Mouse (Mus musculus) adrenal gland, adult 8-10 months (tissue): ENCODE measurements around the gene Ift172. TPM values are rescaled to one million over a fixed set of nuclear protein-coding genes. Genes with fewer than 3 reads are reported as not detected.
"Not testable (repeated sequence)": the region's sequence is repeated elsewhere in the genome, so short reads cannot be mapped to it uniquely, and the experiment has no call there.

Experiments
- DNase-seq: peaks from one replicate; pipeline ENCODE4 v3.0.0; 2022
- total RNA-seq, 4 experiments: library from RNA; stranded (reverse); gene quantifications; 2 replicates each; pipeline ENCODE4 v1.2.4; 2022

The Ift172 gene
- total RNA-seq, 4 experiments from 2014 or later, result 38.1 to 62.4 (median 49.5) TPM

DNA sequence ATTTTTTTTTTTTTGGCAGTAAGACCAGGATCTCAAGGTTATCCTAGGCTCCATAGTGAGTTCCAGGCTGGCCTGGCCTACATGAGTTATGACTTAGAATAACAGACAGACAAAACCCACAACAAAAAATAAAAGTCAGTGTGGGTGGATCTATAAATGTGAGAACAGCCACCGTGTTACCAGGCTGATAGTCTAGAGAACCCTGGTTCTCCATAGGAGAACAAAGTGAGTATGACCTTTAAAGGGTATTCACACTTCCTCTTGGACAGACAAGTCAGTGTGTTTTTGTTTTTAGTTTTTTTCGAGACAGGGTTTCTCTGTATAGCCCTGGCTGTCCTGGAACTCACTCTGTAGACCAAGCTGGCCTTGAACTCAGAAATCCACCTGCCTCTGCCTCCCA lies 34.9 kb downstream of the Ift172 start:
- no peak for DNase-seq

DNA sequence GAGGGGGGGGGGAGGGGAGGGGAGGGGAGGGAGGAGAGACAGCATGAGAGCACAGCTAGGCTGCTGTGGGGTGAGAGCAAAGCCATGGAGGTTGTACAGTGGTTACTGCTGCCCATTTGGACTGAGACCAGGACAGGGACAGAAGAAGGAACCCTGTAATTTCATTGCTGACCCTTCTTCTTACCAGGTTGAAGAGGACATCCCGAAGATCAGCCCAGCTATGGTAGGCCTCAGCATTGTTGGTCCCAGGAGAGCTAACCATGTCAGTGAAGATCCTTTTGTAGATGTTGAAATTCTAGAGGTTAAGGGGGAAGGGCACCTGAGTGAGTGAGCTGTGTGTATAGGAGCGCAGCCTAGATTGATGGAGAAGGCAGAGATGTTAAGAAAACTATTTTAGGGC lies 35.5 kb downstream of the Ift172 start:
- no peak for DNase-seq

DNA sequence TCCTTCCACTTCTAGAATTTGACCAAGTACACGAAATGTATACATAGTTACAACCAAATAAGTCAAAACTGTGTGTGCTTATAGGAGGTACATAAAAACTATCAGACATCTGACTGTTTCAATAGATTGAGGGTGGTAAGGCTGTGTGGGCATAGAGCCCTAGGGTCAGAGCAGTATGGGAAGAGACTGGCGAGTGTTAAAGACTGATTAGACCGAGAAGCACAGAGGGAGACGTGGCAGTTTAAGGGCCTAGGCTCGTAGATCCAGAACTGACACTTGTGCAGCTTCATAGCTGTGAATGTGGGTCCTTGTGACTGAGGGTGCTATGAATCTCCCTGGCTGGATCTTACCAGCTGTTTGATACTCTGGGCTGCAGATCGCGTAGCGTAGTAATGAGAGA lies 36.0 kb downstream of the Ift172 start:
- DNase-seq, result no peak

DNA sequence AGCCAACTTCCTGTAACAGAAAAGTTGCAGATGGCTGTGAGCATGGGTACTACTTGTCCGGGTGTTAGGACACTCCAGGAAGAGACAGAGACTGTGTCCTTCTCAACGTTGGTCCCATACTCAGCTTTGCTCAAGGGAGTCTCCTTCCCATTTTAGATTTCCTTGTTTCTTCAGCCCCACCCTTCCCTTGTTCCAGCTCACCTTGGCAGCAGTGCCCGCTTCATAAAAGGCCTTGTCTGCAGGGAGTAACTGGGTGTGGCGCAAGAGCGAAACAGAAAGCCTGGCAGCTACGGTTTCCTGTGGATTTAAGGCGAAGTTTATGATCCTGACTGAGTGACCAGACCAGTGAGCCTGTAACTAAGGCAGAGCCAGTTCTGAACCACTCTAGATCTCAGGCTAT lies 36.5 kb downstream of the Ift172 start:
- DNase-seq, result peak; percentile 37

DNA sequence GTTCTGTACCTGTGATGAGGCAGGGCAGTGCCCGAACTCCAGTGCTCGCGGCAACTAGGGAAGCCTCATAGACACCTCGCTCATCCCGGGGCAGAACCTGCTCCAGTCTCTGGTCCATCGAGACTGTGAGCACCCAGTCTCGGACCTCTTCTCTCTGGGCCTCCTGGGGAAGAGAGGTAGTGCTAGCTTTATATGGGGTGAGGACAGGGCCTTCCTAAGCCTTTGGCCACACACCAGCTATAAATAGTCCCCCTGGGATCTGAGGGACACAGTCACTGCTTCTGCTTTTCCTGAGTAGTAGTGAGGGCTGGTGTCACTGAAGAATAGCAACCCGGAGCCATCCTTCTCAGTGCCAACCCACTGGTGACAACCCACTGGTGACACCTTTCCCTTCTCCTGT lies 37.1 kb downstream of the Ift172 start:
- no peak for DNase-seq

DNA sequence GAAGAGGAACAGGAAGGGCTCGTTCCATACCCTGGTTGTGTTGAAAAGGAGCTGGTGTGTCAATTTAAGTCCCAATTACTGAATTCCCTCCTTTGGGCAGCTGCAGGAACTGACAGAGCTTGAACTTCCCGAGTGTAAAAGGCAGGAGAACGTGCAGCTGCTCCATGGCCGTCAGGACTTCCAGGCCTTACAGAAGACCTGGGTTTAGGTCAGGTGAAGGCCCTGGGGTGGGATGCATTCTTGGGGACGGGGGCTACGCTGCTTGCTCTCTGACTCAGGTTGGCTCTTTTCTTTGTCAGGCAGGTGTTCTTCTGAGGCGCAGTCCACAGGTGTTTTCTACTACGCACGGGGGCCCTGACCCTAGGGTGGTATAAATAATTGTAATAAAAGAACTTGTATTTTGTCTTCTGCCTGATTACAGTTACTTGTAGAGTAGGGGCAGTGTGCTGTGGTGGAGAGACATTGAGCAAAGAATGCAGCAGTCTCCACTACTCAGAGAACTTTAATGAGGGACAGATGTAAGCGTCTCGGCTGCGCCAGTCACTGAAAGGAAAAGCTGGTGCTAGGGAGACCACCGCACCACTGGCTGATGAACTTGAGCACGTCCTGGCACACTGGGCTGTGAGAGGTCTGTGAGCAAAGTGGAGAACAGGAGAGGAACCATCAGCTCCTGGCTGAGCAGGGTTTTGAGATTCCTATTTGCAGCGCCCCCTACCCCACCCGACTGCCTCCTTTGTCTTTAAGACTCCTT lies 37.9 kb downstream of the Ift172 start:
- no peak for DNase-seq

DNA sequence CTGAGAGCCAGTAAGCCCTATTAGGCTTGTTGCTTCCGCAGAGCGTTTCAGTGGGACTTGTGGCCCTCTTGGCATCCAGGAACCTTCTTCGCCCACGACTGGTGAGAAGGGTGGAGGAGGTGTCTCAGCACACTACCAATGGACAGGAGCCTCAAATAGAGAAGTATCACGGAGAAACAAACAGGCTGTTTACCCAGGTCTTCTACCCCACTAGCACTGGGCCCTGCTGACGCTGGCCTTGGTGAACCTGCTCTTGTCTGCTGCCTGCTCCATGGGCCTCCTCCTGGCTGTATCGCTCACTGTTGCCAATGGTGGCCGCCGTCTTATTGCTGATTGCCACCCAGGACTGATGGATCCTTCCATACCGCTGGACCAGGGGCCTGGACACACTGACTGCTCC lies 38.8 kb downstream of the Ift172 start:
- DNase-seq, result no peak

DNA sequence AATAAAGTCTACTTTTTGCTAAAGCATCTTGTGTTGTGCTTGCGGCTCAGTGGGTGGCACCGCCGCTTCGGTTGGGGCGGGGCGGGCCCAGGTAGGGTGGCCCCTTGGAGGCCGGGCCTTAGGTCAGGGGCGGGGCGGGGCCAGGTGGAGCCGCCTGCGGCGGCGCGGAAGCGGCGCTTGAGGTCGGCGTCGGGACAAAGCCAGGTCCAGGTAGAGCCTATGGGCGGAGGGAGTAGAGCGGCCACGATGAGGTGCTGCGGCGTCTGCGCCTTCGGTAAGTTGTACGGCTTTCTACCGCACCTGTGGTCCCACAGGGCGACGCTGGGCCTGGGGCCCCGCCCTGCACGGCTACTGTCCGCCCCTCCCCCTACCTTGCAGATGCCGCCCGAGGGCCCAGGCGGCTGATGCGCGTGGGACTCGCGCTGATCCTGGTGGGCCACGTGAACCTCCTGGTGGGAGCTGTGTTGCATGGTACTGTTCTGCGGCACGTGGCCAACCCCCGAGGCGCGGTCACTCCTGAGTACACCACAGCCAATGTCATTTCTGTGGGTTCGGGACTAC lies 39.3 kb downstream of the Ift172 start, which contains the start of gene Krtcap3:
TSS of gene Krtcap3 (plus strand) at position 151 of the 561 bp plus-strand sequence.
- no peak for DNase-seq

DNA sequence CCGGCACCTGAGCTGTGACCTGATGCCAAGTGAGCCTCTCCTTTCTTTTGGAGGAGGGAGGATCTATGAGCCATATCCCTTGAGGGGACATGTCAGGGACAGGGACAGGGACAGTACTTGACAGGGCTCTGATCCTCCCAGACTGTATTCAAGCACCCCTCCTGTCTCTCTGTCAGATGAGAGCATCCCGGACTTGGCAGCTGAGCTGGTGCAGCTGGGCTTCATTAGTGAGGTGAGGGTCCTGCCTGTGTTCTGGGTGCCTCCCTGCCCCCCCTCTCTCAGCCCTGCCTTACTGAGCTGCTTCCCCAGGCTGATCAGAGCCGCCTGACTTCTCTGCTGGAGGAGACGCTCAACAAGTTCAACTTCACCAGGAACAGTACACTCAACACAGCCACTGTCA lies 40.2 kb downstream of the Ift172 start:
- DNase-seq, result no peak

DNA sequence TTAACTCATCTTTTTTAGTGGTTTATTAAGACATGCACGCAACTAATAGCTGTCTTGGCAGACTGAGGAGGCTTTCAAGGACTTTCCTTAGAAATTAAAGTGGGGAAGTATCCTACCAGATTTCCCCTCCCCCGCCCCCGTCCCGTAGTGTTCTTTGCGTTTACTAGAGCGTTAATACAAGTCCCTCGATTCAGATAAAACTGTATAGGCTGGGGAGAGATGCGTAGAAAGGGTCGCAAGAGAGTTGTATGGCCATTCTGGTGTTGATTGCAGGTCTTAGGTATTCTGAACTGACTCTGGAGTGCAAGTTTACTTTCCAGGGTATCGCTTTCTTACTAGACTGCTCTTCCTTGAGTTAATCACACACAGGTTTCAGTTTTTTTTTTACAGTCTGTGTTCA lies 48.7 kb downstream of the Ift172 start:
- DNase-seq, result no peak

DNA sequence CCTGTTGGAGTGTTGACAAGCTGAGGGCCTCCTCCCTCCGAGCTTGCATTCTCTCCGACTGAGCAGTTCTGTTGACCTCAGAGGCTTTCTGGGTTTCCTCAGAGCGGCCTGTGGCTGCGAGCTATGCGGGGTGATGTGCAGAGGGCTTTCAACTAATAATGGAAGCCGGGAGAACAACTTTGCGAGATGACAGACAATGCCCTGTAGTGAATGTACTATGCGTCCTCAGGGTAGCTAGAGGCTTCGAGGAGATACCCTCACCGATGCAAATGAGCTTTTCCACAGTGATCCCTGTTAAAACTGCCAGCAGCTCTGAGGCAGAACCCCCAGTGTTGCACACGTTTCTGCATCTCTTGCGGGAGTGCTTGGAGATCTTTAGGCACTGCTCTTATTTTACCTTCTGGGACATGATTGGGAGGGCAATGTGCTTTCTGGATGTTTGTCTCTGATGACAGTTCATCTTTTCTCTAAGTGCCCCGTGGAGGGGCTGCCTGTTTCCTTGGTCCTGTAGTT lies 49.3 kb downstream of the Ift172 start:
- DNase-seq, result no peak

DNA sequence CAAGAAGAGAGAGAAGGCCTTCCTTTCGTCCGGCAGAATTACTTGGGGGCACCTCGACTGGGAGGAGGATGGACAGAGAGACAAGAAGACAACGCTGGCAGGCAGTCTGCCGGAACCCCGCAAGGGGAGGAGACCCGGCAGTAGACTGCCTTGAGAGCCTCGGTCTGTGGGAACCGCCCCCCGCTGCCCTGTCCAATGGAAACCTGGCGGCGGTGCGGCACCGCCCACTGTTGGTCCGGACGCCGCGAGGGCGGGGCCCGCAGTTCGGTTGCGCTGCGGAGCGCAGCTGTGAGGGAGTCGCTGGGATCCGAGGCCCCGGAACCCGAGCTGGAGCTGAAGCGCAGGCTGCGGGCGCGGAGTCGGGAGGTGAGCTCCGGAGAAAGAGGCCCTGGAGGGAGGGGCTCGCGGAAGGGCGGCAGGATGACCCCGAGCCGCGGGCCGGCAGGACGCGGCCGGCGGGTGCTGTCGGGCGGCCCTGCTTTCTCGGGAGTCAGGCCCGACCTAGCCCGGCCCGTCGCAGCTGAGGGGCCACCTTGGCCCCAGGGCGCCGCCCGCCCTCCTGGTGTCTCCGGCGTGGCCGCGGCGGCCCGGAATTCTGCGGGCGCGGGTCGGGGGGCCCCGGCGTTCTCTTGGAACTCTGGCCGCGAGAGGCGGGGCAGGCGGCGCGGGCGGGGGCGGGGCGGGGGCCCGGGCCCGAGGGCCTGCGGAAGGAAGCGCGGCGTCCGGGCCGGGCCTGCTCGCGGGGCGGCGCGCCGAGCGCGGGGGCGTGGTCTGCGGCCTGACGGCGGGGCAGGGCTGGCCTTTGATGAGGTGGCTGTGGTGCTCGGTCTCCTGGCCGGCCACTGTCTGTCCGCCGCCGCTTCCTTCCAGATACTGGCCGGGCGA lies 50.0 kb downstream of the Ift172 start, which contains the start of the genes Nrbp1 and Gm9970:
TSS of gene Nrbp1 (plus strand) at position 228 of the 885 bp plus-strand sequence.
TSS of gene Gm9970 (minus strand) at position 596 of the 885 bp plus-strand sequence.
- peak; percentile 93 for DNase-seq

DNA sequence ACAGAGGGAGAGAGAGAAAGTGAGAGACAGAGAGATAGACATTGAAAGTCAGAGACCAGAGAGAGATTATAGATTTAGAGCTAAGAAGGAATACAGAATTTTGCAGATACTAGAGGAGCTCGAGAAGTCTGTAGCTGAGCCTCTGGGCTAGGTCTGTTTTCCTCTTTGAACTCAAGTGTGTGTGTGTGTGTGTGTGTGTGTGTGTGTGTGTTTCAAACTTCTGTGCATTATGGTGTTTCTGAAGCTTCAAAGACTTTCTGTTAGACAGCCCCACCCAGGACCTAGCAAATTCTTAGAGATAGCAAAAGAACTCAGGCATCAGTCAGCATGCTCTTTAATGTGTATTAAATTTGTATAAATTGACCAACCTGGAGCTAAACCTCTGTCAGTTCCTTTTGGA lies 64.3 kb downstream of the Ift172 start:
- DNase-seq, result no peak

DNA sequence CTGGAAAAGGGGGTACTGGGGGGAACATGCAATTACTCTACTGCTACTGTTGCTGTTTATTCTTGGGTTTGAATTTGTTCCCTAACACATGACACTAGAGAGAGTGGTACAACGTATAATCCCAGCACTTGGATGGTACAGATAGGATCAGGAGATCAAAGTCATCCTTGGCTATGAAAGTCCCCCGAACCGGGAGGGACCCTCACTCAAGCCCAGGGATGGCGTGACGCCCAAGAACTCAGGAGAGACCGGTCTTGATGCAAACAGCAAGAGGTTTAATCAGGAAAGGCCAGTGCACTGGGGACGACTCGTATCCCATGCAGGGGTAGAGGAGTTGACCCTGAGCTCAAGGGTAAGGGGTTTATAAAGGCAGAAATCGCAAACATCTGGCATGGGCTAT lies 68.2 kb downstream of the Ift172 start:
- DNase-seq, result no peak

DNA sequence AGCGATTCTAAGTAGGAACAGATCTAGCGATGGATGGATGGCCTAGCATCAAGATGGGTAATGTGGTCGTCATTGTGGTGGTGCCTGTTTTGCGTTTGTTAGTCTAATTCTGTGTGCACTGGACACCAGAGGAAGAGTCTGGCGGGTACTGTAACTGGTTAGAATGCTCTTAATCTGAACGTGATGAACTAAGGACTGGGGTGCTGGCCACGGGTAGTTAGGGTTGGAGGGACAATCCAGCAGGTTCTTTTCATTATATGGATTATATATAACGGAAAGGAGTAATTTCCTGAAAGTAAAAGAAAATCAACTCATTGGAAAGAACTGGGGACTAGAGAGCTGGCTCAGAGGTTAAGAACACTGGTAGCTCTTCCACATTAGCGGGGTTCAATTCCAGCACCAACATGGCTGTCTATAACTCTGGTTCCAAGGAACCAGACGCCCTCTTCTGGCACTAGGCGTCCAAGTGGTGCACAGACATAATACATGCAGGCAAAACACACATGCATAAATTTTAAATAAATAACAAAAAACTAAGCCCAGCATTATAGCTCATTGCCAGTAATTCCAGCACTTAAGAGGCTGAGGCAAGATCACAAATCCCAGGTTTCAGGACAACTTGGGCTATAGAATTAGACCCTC lies 69.5 kb downstream of the Ift172 start:
- no peak for DNase-seq

DNA sequence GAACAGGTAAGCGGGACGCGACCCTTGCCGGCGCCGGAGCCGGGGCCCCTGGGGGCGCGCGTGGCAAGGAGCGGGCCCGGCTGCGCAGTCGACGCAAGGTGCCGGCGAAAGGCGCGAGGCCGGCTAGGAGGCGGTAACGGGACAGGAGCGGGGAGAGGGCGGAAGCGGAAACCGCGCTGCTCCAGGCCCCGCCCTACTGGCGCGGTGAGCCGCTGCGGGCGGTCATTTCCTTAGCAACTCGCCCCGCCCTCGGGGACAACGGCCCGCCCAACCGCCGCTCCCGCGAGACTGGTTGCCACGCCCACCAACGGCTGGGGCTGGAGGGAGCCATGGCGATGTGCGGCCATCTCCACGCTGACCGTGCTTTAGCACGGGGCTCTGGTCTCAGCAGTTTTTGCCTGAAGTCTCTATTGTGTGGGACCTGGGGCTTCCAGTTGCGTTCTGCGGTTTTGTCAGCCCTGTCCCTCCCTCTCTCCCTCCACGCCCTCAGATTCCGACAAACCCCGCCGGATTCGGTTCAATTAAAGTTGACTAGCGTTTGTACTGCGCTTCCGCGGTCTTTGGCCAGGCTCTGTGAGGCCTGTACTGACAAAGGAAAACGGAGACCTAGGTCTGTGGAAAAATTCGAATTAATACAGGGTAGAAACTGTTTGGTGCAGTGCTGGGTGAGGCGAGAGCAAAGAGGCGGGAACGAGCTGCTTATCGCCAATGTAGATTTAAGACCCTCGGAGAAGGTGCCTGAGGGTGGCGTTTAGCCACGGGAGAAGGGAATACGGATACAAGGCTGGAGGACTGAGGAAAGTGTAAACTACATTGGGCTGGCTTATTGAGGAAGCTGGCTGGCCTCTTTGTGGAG lies 70.2 kb downstream of the Ift172 start, which contains the start of gene Ppm1g:
TSS of gene Ppm1g (minus strand) at position 240 of the 856 bp plus-strand sequence.
- DNase-seq, result peak; percentile 95

DNA sequence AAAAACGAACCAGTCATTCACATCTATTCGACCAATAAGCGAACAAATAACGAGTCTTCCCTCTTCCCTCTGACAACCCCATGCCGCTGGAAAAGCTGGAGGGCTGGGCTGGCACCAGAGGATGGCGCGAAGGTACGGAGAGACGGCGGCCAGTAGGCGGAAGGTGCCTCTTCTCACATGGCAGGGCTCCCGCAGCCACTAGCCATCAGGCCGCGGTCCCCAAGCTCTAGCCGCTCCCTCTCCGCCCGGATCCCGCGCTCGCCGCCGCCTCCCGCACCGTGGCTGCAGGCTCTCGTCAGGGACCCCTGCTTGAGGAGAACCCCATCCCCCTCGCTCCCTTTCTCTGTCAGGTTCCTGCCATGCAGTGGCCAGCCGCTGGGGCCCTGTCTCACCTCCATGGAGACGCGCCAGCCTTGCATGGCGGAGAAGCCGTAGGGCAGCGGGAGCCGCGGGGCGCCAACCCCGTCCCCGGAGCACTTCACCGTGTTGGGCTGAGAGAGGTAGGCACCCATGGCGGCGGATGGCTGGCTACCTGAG lies 70.9 kb downstream of the Ift172 start:
- DNase-seq, result no peak

DNA sequence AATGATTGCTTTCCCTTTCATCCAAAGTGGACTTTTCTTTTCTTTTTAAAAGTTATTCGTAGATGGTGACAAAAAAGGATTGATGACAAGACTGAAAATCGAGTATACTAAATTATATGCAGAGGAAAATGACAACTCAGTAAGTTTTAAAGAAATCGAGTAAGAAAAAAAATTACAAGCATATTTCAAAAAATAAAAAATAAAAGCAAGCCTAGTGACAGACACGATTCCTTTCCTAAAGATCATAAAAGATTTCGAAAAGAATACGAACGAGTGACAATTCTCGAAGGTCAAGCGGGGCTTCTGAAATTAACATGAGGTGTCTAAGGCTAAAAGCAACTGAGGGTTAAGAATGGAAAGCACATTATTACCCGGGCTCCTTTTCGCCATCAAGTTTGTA lies 71.4 kb downstream of the Ift172 start:
- DNase-seq, result no peak

DNA sequence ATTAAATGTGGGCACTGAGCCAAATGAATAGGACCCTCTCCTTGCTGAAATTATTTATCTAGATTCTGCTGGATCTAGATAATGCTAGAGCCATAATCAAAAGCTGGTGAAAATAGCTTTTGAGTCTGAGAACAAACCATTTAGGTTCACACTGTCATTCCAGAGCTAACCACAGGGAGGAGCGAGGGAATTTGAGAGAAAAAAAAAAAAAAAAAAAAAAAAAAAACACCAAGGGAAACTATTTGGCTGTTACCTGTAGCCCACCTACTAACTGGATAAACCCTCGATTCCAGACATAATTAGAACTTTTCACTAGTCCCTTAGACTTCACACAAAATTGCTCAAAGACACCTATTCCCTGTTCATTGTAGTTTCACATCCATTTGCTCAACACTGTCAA lies 71.8 kb downstream of the Ift172 start:
- DNase-seq, result no peak

DNA sequence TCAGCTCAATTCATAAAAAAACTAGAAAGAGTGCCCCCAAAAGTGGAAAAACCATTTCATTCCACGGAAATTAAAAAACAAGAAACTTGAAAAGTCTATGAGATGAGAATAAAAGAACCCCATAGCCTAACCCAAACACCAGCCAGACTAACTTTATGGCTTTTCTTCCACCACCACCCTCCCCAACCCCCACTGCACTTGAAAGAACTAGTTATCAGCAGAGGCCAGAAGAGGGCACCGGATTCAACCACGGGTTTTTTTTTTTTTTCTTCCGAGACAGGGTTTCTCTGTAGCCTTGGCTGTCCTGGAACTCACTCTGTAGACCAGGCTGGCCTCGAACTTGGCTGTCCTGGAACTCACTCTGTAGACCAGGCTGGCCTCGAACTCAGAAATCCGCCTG lies 72.6 kb downstream of the Ift172 start:
- DNase-seq, result no peak

DNA sequence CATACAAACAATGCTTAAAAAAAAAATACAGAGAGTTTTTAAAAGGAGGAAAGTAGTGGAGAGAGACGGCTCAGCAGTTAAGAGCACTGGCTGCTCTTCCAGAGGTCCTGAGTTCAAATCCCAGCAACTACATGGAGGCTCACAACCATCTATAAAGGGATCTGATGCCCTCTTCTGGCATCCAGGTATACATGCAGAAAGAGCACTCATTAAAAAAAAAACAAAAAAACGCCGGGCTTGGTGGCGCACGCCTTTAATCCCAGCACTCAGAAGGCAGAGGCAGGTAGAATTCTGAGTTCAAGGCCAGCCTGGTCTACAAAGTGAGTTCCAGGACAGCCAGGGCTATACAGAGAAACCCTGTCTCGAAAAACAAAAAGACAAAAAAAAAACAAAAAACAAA lies 74.4 kb downstream of the Ift172 start:
- DNase-seq, result not testable (repeated sequence)
